In the genomic region with DNA sequence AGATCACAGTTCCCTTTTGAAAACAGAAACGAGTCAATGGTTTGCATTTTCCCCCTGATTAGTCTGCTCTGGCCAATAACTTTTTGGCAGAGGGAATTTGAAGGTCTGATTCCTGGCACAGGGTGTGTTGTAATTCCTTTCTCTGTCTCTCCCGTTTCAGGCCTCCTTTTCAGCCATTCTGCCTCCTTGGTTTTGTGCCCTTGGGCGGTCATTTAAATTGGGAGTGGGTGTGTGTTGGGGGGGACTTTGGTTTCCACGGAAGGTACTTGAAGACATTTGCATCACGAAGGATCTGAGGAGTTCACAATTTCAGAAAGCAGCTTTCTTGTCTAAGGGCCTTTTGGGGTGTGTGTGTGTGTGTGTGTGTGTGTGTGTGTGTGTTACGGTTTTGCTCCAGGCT, we compare ENCODE assay signal across 9 mouse cellular contexts. TPM values are rescaled to one million over a fixed set of nuclear protein-coding genes. Genes with fewer than 3 reads are reported as not detected.
DNase-seq lines count a peak whose midpoint lies in the region; ATAC-seq and TF ChIP-seq lines count a peak whose summit lies in the region.
"Had no signal": no experiment of that assay in that cellular context is flagged by ENCODE, and none has a peak within 500 bp of the region (broad histone marks: within the 10 kb centered on the region; RNA-seq: fewer than 3 reads in every experiment).

No protein-coding gene starts in this region.

- H3K27me3 ChIP-seq in embryonic facial prominence, embryonic 12.5 days, result peaks cover 16% of the 10 kb centered on the region
- H3K27me3 ChIP-seq in intestine, postnatal 0 days (replicated peaks; ENCODE audit: control insufficient read depth, insufficient read depth, low read length), result peaks cover 25% of the 10 kb centered on the region; the same call in 1 of the 2 replicates
- no peaks in the 10 kb centered on the region; the same call in 1 of the 2 replicates for H3K27me3 ChIP-seq in neural tube, embryonic 13.5 days

- ATAC-seq in embryonic facial prominence, embryonic 12.5 days (ENCODE audit: insufficient number of reproducible peaks, insufficient read depth, low FRiP score, low TSS enrichment), result no peak
- no peak for ATAC-seq in intestine, postnatal 0 days
- ATAC-seq in neural tube, embryonic 13.5 days (ENCODE audit: low read depth), result no peak
- ATAC-seq in activated CD4-positive, CD25-positive, alpha-beta regulatory T cell, adult 4 months, result no peak
- ATAC-seq: Patski had no signal

- TF ChIP-seq CTCF in left cerebral cortex, adult 2 months (IDR thresholded peaks at IDR 0.05), result no peak
- TF ChIP-seq CTCF in intestine, postnatal 0 days (IDR thresholded peaks at IDR 0.05; ENCODE audit: low read depth), result no peak

- H3K4me3 ChIP-seq in left cerebral cortex, adult 2 months, result peak overlapping the region; percentile 65
- peak overlapping the region; percentile 66 for H3K4me3 ChIP-seq in embryonic facial prominence, embryonic 12.5 days
- H3K4me3 ChIP-seq in intestine, postnatal 0 days (ENCODE audit: low read depth, low read length), result peak overlapping the region; percentile 56; the same call in 1 of the 2 replicates
- H3K4me3 ChIP-seq in neural tube, embryonic 13.5 days, result peak overlapping the region; percentile 76

- H3K9me3 ChIP-seq in embryonic facial prominence, embryonic 12.5 days, result no peaks in the 10 kb centered on the region
- no peaks in the 10 kb centered on the region for H3K9me3 ChIP-seq in intestine, postnatal 0 days (ENCODE audit: control insufficient read depth)
- no peaks in the 10 kb centered on the region for H3K9me3 ChIP-seq in neural tube, embryonic 13.5 days

- DNase-seq in left cerebral cortex, adult 2 months (ENCODE audit: extremely low spot score in 1 of 2, low spot score in 2 of 2), result no peak
- no peak for DNase-seq in left cerebral cortex, adult 11 months (ENCODE audit: low spot score)
- no peak for DNase-seq in adrenal gland, adult (ENCODE audit: inconsistent age in 2 of 2, low spot score in 1 of 2)
- no peak for DNase-seq in left cerebral cortex, adult 8-10 months (ENCODE audit: low spot score in 2 of 2)

- H3K9ac ChIP-seq in embryonic facial prominence, embryonic 12.5 days, result no peak overlapping the region
- no peak overlapping the region for H3K9ac ChIP-seq in intestine, postnatal 0 days (ENCODE audit: low read depth, low read length)
- H3K9ac ChIP-seq in neural tube, embryonic 13.5 days, result peak overlapping the region; percentile 89

- H3K4me2 ChIP-seq in embryonic facial prominence, embryonic 12.5 days (replicated peaks), result peak overlapping the region; percentile 99
- H3K4me2 ChIP-seq in intestine, postnatal 0 days (replicated peaks; ENCODE audit: low read depth), result peak overlapping the region; percentile 98
- peak overlapping the region; percentile 85 for H3K4me2 ChIP-seq in neural tube, embryonic 13.5 days

- intact Hi-C loops in left cerebral cortex, adult 2 months (cut with DNase I), result loop anchor here (10.0 kb wide), 1 partner anchor 362 kb away; no protein-coding TSS in a partner anchor

- H3K4me1 ChIP-seq in embryonic facial prominence, embryonic 12.5 days, result peaks cover 13% of the 10 kb centered on the region
- no peaks in the 10 kb centered on the region for H3K4me1 ChIP-seq in intestine, postnatal 0 days (replicated peaks; ENCODE audit: control insufficient read depth, insufficient read depth, low read length)
- H3K4me1 ChIP-seq in neural tube, embryonic 13.5 days (replicated peaks), result peaks cover 33% of the 10 kb centered on the region

- H3K27ac ChIP-seq in left cerebral cortex, adult 2 months, result no peak overlapping the region
- H3K27ac ChIP-seq in embryonic facial prominence, embryonic 12.5 days, result no peak overlapping the region
- no peak overlapping the region for H3K27ac ChIP-seq in intestine, postnatal 0 days (ENCODE audit: low read depth, low read length)
- H3K27ac ChIP-seq in neural tube, embryonic 13.5 days (replicated peaks), result peak overlapping the region; percentile 88; the same call in 1 of the 2 replicates

- 26% methylated on average over 6 of the region's 6 CpGs for WGBS in embryonic facial prominence, embryonic 12.5 days
- 54% methylated on average over 6 of the region's 6 CpGs for WGBS in intestine, postnatal 0 days
- 24% methylated on average over 6 of the region's 6 CpGs for WGBS in neural tube, embryonic 13.5 days

- no peaks in the 10 kb centered on the region for H3K36me3 ChIP-seq in embryonic facial prominence, embryonic 12.5 days
- H3K36me3 ChIP-seq in intestine, postnatal 0 days (ENCODE audit: control insufficient read depth, insufficient read depth), result no peaks in the 10 kb centered on the region
- H3K36me3 ChIP-seq in neural tube, embryonic 13.5 days, result no peaks in the 10 kb centered on the region

RNA-seq across cellular contexts. Expression of gene Kit, which starts 2.0 kb away (rescaled TPM):
- 10 to 100 TPM; 31.5 to 33.9 TPM for total RNA-seq in left cerebral cortex, adult 2 months (2021)
- 13.9 and 17.1 TPM in 2 replicates for polyA plus RNA-seq in embryonic facial prominence, embryonic 12.5 days (2016; fragmentation: Nextera tagmentation; extraction: Ambion mirVana)
- polyA plus RNA-seq in intestine, postnatal 0 days (2015; fragmentation: Nextera tagmentation; extraction: Ambion mirVana), result 6.8 and 7.2 TPM in 2 replicates
- 47.2 and 48.1 TPM in 2 replicates for polyA plus RNA-seq in neural tube, embryonic 13.5 days (2015; fragmentation: Nextera tagmentation; extraction: Ambion mirVana)
- 10 to 100 TPM; 27.3 to 34.9 (median 33.6) TPM for total RNA-seq in left cerebral cortex, adult 8-10 months (2022)
- polyA plus RNA-seq in activated CD4-positive, CD25-positive, alpha-beta regulatory T cell, adult 4 months (2017; shearing (Covaris generic)), result 1 to 10 TPM; 2.1 to 4.1 TPM
